Mouse (Mus musculus) hindbrain, embryonic 10.5 days (tissue): Measurements from ENCODE around the gene Kif3b. TPM values are rescaled to one million over a fixed set of nuclear protein-coding genes. Genes with fewer than 3 reads are reported as not detected.
A peak's percentile ranks its signal among the peaks of the same experiment; 100 is the strongest.

ENCODE experiments used
- DNase-seq: peaks from one replicate; pipeline ENCODE4 v3.0.0-alpha.2; 2017; ENCODE audit warnings: low spot score
- H3K27ac ChIP-seq: fragments of 300-500 bp; sonication (generic); 2 replicates; pipeline ENCODE4 v1.5.1; 2016; ENCODE audit warnings: mild to moderate bottlenecking, moderate library complexity
- H3K27me3 ChIP-seq: fragments of 300-500 bp; sonication (generic); 2 replicates; pipeline ENCODE4 v1.6.1; 2016; ENCODE audit warnings: mild to moderate bottlenecking; ENCODE audit not compliant: poor library complexity, insufficient read depth, severe bottlenecking
- H3K36me3 ChIP-seq: fragments of 300-500 bp; sonication (generic); 2 replicates; pipeline ENCODE4 v1.6.1; 2016; ENCODE audit warnings: mild to moderate bottlenecking, moderate library complexity
- H3K4me1 ChIP-seq: fragments of 300-500 bp; sonication (generic); replicated peaks from 2 replicates; pipeline ENCODE4 v1.6.1; 2016; ENCODE audit warnings: mild to moderate bottlenecking
- H3K4me3 ChIP-seq: fragments of 300-500 bp; sonication (generic); 2 replicates; pipeline ENCODE4 v1.5.1; 2016; ENCODE audit warnings: mild to moderate bottlenecking, moderate library complexity
- H3K9me3 ChIP-seq: fragments of 300-500 bp; sonication (generic); 2 replicates; pipeline ENCODE4 v1.6.1; 2016; ENCODE audit warnings: mild to moderate bottlenecking, moderate library complexity
- WGBS: fragments of 180-500 bp; shearing (Covaris S2); methylation state at CpG from one replicate; pipeline ENCODE4 v1.1.7; 2016; 5-methylcytosine and 5-hydroxymethylcytosine counted together
- polyA plus RNA-seq: library from polyadenylated mRNA; unstranded; fragments of >200 nt; fragmentation: Nextera tagmentation; extraction: Ambion mirVana; gene quantifications from 2 replicates; pipeline ENCODE4 v1.2.1, GENCODE M21; 2016

The Kif3b gene
- polyA plus RNA-seq, 1 experiment from 2014 or later = 9.3 TPM

GRCm38 (mm10) chr2:153338361-153339350, 47.4 kb downstream of the Kif3b start:
- H3K4me3 ChIP-seq = no peak overlapping the region
- peaks cover 12% of the 10 kb centered on the region for H3K36me3 ChIP-seq
- WGBS = 91% methylated on average over 9 of the region's 9 CpGs
- no peak for DNase-seq
- no peak overlapping the region for H3K27ac ChIP-seq
- H3K9me3 ChIP-seq = no peaks in the 10 kb centered on the region
- H3K4me1 ChIP-seq = peaks cover 11% of the 10 kb centered on the region
- H3K27me3 ChIP-seq = no peaks in the 10 kb centered on the region

- H3K27me3 ChIP-seq = no peaks in the 10 kb centered on the region
- no peak overlapping the region for H3K4me3 ChIP-seq
- no peaks in the 10 kb centered on the region for H3K9me3 ChIP-seq
- no peak overlapping the region for H3K27ac ChIP-seq
- DNase-seq = no peak
- WGBS = 94% methylated on average over 6 of the region's 6 CpGs
- H3K4me1 ChIP-seq = peaks cover 20% of the 10 kb centered on the region
- H3K36me3 ChIP-seq = peaks cover 6% of the 10 kb centered on the region; the same call in 1 of the 2 replicates
Measured at GRCm38 (mm10) chr2:153342166-153342565, 51.0 kb downstream of the Kif3b start.

GRCm38 (mm10) chr2:153342602-153343001, 51.4 kb downstream of the Kif3b start:
- DNase-seq = no peak
- WGBS = 87% methylated on average over 3 of the region's 3 CpGs
- Histone ChIP-seq H3K4me3 (no peak overlapping the region), H3K27ac (no peak overlapping the region), H3K36me3 (peaks cover 6% of the 10 kb centered on the region; the same call in 1 of the 2 replicates), H3K27me3 (no peaks in the 10 kb centered on the region), H3K9me3 (no peaks in the 10 kb centered on the region), H3K4me1 (peaks cover 20% of the 10 kb centered on the region)

DNA sequence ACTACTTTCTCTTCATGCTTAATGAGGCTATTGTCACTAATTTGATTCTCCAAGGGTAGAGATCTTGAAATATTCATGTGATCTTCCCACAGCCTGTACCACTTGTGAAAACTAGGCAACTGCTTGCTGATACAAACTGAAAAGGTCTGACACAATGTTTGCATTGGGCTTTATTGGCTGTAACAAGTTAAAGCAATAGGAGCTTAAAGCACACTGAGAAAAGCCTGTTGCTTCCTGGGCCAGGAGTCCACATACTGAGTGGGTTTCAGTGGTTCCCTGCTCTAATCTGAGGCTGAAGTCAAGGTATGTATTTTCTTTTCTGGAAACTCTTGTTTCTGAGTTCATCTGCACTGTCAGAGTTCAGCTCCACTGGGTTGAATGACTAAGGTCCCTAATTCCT, 52.0 kb downstream of the Kif3b start:
- Histone ChIP-seq H3K9me3 (no peaks in the 10 kb centered on the region), H3K27me3 (no peaks in the 10 kb centered on the region), H3K4me1 (peaks cover 21% of the 10 kb centered on the region), H3K4me3 (no peak overlapping the region), H3K36me3 (peaks cover 6% of the 10 kb centered on the region; the same call in 1 of the 2 replicates), H3K27ac (no peak overlapping the region)
- DNase-seq = no peak

GRCm38 (mm10) chr2:153345071-153345453, 53.8 kb downstream of the Kif3b start:
- H3K27ac ChIP-seq = peak overlapping the region; percentile 99
- no peak for DNase-seq
- peak overlapping the region; percentile 90 for H3K4me3 ChIP-seq
- WGBS = 11% methylated on average over 11 of the region's 11 CpGs
- no peaks in the 10 kb centered on the region for H3K9me3 ChIP-seq
- peaks cover 37% of the 10 kb centered on the region for H3K4me1 ChIP-seq
- H3K27me3 ChIP-seq = no peaks in the 10 kb centered on the region
- peaks cover 17% of the 10 kb centered on the region for H3K36me3 ChIP-seq

DNA sequence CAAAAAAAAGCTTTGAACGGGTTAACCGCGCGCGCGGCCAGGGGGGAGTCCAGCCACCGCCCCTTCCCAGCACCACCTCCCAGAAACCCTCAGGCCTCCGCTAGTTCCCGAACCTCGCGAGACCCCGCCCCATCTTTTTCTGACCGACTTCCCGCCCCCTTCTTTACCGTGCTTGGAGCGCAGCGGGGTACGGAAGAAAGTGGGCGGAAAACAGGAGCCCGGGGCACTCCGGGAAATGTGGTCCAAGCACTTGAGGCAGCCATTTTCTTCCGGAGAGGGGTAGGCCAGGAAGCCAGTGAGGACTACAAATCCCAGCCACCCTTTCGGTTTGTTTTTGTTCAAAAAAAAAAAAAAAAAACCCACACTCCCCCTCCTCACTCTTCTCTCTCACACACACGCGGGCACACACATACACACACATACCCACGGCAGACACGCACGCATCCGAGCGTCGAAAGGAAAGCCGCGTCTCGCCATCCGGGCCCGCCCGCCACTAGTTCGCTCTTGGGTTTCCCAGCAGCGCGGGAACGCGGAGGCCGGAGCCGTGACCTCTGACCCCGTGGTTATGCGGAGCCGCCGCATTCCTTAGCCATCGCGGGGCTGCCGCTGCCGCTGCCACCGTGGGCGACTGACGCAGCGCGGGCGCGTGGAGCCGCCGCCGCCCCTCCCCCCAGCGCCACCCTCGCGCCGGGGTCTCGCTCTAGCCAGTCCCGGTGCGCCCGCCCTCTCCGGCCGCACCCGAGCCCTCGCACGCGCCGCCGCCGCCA, 54.4 kb downstream of the Kif3b start, which contains the start of gene Asxl1:
Asxl1 (plus strand) TSS at position 376 of the 767 bp plus-strand sequence.
- WGBS = under 1% methylated on average over 77 of the region's 79 CpGs
- Histone ChIP-seq H3K4me3 (peak within 1 kb of the TSS; percentile 90), H3K4me1 (peaks cover 43% of the 10 kb centered on the region), H3K27me3 (no peaks in the 10 kb centered on the region), H3K27ac (peak within 1 kb of the TSS; percentile 99), H3K9me3 (no peaks in the 10 kb centered on the region), H3K36me3 (peaks cover 22% of the 10 kb centered on the region)
- DNase-seq = peak; percentile 99

- peak overlapping the region; percentile 90 for H3K4me3 ChIP-seq
- H3K27ac ChIP-seq = peak overlapping the region; percentile 99
- H3K36me3 ChIP-seq = peaks cover 30% of the 10 kb centered on the region
- peaks cover 48% of the 10 kb centered on the region for H3K4me1 ChIP-seq
- no peaks in the 10 kb centered on the region for H3K9me3 ChIP-seq
- no peaks in the 10 kb centered on the region for H3K27me3 ChIP-seq
- DNase-seq = peak; percentile 81
- WGBS = under 1% methylated on average over 73 of the region's 76 CpGs
Measured at GRCm38 (mm10) chr2:153346221-153347182, 55.3 kb downstream of the Kif3b start.

DNA sequence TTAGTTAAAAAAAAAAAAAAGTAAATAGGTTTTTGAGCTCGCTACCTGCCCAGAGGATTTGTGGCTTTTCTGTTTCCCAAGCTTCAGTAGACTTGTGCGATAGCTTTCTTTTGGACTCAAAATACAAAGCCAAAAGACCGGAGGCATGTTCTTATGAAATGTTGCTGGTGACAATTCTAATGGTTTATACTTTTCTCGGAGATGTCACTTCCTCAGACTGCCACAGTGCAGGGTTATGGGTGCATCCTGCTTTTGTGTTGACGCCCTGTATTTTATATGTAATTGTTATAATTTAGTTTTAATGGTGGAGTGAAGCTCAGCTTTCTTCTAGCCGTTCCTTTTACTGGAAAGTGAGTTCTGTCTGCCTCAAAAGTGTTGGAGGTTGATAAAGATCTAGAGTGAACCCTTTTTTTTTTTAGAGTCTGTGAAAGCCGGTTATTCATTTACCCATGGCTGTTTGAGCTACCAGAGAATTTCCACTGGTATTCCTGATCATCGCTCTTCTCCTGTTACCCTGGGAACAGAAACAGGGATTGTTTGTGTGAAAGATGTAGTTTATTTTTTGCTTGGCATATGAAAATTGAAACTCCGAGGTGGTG, 56.1 kb downstream of the Kif3b start:
- 17% methylated on average over 9 of the region's 9 CpGs for WGBS
- H3K27me3 ChIP-seq = no peaks in the 10 kb centered on the region
- H3K9me3 ChIP-seq = no peaks in the 10 kb centered on the region
- H3K27ac ChIP-seq = peak overlapping the region; percentile 99
- peaks cover 33% of the 10 kb centered on the region for H3K36me3 ChIP-seq
- H3K4me3 ChIP-seq = peak overlapping the region; percentile 90
- peaks cover 48% of the 10 kb centered on the region for H3K4me1 ChIP-seq
- DNase-seq = no peak

- Histone ChIP-seq H3K4me3 (peak overlapping the region; percentile 90), H3K9me3 (no peaks in the 10 kb centered on the region), H3K36me3 (peaks cover 42% of the 10 kb centered on the region), H3K27me3 (no peaks in the 10 kb centered on the region), H3K27ac (no peak overlapping the region), H3K4me1 (peaks cover 48% of the 10 kb centered on the region)
- no peak for DNase-seq
- 74% methylated on average over 6 of the region's 6 CpGs for whole genome bisulfite sequencing
Measured at GRCm38 (mm10) chr2:153348100-153348831, 57.1 kb downstream of the Kif3b start.

GRCm38 (mm10) chr2:153350552-153351181, 59.5 kb downstream of the Kif3b start:
- 65% methylated on average over 6 of the region's 6 CpGs for WGBS
- Histone ChIP-seq H3K27ac (no peak overlapping the region), H3K9me3 (no peaks in the 10 kb centered on the region), H3K4me1 (peaks cover 39% of the 10 kb centered on the region), H3K36me3 (peaks cover 66% of the 10 kb centered on the region), H3K27me3 (no peaks in the 10 kb centered on the region), H3K4me3 (no peak overlapping the region)
- DNase-seq = no peak

GRCm38 (mm10) chr2:153354648-153355047, 63.4 kb downstream of the Kif3b start:
- Histone ChIP-seq H3K4me3 (no peak overlapping the region), H3K27me3 (no peaks in the 10 kb centered on the region), H3K36me3 (peaks cover 98% of the 10 kb centered on the region), H3K27ac (no peak overlapping the region), H3K9me3 (no peaks in the 10 kb centered on the region), H3K4me1 (peaks cover 15% of the 10 kb centered on the region)
- 95% methylated on average over 2 of the region's 2 CpGs for WGBS
- no peak for DNase-seq
